Mouse (Mus musculus) T-helper 17 cell (primary cell): ENCODE measurements around the gene Vmn2r89.
"Not testable (repeated sequence)": the region's sequence is repeated elsewhere in the genome, so short reads cannot be mapped to it uniquely, and the experiment has no call there.

ENCODE experiments used
- in situ Hi-C, 2 experiments: fragments of 300-600 bp; cut with MboI, MseI; formaldehyde crosslinking; loops; 1 replicate in 1 of 2; 2 replicates in 1 of 2; pipeline ENCODE4 v1.15.1; 2025; ENCODE audit warnings: high pct_unique_total_duplicates in 2 of 2

Gene Vmn2r89

DNA sequence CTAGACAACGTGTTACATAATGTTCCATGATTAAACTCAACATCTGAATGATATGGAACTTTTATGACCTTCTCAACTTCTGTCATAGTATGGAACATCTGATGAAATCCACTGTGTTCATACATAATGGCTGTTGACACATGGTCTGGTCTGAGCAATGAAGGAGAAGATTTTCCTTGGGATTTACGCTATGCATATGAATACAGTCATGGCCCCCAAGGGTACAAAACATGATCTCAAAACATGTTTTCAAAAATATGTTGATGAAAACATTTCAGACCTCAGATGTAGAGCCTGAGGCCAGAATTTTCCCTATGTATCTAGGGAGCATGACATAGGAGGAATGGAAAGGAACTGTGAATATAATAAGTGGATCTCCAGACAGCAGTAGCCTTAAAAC, at the start of gene Vmn2r89:
Gene Vmn2r89, plus strand, starts transcription at position 301 of the 400 bp plus-strand sequence.
- in situ Hi-C loops, result not testable (repeated sequence)

DNA sequence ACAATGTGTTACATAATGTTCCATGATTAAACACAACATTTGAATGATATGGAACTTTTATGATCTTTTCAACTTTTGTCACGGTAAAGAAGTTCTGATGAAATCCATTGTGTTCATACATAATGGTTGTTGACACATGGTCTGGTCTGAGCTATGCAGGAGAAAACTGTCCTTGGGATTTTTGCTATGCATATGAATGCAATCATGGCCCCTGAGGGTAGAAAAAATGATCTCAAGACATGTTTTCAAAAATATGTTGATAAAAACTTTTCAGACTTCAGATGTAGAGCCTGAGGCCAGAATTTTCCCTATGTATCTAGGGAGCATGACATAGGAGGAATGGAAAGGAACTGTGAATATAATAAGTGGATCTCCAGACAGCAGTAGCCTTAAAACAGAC, 41.1 kb upstream of the Vmn2r89 start, which contains the start of gene Vmn2r88:
Gene Vmn2r88, plus strand, starts transcription at position 301 of the 400 bp plus-strand sequence.
- in situ Hi-C loops, result loop anchor here in 1 of 2 experiments (10.0 kb wide), 1 partner anchor 1136 kb away; no protein-coding TSS in a partner anchor

DNA sequence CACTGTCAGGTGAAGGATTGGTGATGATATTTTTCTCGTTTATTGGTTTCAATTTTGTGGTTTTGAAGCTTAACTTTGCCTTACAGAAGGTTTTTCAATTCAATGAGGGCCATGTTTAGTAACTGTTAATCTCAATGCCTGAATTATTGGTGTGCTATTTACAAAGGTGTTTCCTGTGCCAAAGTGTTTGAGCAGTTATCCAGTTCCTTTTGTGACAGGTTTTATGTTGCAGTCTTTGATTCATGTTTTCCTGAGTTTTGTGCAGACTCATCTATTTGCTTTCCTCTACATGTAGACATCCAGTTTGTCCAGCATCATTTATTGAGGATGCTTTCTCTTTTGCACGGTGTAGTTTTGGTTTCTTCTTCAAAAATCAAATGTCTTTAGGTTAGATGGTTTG, 27.8 kb upstream of the Vmn2r89 start:
- in situ Hi-C loops, result no loop called here

DNA sequence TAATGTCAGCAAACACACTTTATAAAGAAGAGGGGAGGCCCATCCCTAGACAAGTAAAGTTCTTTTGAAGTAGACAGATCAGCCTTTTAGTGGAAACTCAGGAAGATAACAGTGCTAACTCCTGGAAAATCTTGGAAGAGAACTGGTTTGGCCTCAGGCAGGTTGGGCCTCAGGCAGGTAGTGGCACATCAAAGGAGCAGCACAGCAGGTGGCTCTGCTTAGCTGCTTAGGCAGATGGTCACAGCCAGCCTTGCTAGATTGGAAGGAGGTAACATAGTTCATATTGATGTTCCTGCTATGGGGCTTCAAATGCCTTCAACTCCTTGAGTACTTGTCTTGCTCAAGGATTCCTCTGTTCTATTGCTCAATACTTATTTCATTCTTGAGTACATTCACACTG, 21.5 kb upstream of the Vmn2r89 start:
- in situ Hi-C loops, result loop anchor here (5.0 kb wide), 1 partner anchor 48 kb away; no protein-coding TSS in a partner anchor

DNA sequence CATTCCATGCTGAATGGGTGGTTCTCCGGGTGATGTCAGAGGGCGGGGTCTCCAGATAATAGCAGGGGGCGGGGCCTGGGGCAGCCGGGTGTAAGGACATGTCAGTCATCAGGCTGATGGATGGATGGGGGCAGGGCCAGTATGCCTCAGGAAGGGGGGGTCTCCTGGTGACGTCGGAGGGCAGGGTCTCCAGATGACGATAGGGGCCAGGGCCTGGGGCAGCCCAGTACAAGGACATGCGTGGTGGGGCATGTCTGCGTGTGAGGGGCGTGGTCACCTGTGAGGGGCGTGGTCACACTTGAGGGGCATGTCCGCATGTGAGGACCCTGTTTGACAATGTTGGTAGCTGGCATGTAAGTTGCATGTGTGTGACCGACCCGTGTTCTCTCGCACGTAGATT, 17.1 kb upstream of the Vmn2r89 start:
- in situ Hi-C loops, result loop anchor here (5.0 kb wide), 1 partner anchor 52 kb away; no protein-coding TSS in a partner anchor

DNA sequence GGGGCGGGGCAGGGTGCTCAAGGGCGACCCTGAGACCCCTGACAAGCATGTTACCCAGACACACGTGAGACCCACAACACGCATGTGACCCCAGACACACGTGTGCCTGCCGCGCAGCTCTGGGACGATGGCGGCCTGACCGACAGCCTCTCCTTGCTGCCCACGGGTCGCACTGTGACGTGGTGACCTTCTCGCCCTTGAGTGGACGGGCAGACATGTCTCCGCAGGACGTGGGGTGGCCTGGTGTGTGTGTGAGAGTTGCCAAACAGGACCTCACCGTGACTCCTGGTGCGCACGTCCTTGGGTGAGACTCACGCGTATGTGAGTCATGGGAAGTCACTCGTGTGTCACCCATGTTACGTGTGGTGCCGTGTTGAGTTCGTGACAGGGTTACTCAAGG, 16.6 kb upstream of the Vmn2r89 start:
- in situ Hi-C loops, result no loop called here

DNA sequence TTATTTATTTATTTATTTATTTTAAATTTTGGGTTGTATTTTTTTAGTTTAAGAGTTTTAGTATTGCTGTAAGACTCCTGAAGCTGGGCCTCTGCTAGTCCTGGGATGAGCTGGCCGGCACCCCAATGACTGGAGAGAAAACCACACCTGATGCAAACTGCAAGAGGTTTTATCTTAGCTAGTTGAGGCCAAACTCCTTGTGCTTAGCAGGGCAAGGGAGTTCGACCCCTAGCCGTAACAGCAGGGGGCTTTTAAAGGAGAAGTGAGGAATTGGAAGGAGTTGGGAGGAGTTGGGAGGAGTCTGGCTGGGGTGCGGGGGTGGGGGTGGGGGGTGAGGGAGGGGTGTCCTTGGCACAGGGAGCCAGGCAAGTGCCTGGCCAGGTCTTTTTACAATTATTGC, 12.7 kb upstream of the Vmn2r89 start:
- in situ Hi-C loops, result no loop called here

DNA sequence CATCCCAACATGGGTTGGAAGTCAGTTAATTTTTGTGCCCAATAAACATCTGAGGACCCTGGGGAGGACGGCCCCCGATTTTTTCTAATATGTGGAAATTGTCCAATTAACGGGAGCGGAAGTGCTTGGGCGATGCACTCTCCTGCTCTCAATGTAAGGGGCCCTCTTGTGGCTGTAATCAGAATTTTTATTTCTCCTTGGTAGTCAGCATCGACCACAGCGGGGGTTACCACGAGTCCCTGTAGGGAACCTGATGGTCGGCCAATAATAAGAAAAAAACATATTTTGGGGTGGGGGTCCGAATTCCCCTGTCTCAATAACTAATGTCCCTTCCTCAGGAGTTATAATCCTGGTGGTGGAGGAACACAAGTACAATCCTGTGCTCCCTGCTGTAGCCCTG, 28.6 kb downstream of the Vmn2r89 start:
- in situ Hi-C loops, result not testable (repeated sequence)

DNA sequence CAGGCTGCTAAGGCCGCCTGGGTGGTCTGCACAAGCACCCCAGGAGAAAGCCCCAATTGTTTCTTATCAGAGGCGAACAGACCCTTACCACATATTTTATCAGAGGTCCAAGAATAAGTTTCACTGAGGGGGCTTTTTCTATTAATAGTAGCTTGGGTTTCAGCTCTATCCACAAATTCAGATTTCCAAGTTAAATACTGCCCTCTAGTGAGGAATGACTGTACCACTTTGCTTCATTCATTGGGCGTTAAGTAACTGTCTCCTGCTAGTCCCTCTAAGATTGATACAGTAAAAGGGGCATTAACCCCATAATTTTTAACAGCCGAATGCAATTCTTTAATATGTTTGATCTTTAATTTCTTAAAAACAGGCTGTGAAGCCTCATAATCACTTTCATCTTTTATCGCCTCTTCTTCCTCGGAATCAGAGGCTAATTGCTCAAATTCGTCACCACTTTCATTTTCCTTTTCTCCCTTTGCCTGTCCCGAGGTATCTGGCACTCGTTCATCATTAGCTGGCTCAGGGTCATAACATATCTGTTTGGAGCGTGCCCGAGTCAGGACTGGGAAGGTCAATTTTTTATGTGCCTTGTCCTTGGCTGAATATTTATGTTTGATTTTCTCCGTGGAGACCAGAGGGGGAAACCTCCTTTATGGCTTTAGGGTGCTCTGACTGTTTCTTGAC, 29.8 kb downstream of the Vmn2r89 start:
- in situ Hi-C loops, result not testable (repeated sequence)

DNA sequence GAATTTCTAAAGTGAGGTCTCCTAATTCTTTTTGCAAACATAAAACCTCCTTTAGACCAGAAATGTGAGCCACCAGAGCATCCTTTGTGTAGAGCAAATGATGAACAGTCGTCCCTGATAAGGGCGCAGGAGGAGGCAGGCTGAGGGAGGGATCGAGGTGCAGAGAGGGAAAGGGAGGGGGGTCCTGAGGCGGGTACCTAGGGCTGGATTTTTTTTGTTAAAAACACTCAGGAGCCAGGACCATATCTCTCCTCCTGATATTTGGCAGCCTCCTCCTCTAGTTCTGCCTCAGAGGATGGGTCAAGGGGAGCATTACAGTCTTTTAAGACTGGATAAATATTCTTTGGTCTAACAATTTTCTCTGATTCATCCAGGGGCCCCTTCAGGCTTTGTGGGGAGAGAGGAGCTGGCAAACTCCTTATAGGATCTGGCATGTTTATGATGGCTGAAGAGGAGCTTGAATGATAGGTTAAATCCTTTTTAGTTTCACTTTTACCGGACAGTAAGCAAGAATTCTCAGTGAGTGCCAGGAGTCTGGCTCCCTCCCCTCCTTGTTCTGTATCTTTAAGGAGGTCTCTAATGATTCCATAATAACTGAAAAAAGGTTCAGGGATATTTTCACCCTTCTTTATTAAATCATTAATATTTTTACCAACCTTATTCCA, 30.5 kb downstream of the Vmn2r89 start:
- in situ Hi-C loops, result no loop called here

DNA sequence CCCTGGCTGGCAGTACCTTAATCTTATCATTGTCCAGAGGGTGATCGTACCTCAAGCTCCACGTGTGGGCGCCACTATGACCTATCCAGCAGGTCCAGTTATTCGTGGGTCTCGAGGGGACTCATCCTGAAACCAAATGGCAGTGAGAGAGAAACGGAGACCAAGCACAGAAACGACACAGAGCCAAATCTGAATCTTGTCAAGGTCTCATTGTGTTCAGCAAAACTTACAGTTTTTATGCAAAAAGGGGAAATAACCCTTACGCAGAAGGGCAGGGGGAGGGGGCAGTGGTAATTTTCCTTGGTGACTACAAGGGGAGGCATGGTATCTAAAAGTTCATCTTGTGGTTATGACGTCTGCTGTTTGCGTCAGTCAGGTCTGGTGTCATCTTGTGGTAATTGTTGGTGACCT, 31.3 kb downstream of the Vmn2r89 start:
- in situ Hi-C loops, result not testable (repeated sequence)

DNA sequence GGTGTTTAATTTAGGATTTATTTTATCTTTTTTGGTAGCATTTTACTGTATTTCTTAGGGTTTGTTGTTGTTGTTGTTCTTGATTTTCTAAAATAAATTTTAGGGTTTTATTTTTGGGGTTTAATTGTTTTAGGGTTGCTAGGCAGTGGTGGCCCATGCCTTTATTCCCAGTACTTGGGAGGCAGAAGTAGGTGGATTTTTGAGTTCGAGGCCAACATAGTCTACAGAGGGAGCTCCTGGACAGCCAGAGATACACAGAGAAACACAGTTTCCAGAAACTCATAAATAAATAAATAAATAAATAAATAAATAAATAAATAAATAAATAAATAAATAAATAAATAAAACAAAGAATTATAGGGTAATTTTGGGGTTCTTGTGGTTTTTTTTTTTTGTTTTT, 32.0 kb downstream of the Vmn2r89 start:
- in situ Hi-C loops, result no loop called here

DNA sequence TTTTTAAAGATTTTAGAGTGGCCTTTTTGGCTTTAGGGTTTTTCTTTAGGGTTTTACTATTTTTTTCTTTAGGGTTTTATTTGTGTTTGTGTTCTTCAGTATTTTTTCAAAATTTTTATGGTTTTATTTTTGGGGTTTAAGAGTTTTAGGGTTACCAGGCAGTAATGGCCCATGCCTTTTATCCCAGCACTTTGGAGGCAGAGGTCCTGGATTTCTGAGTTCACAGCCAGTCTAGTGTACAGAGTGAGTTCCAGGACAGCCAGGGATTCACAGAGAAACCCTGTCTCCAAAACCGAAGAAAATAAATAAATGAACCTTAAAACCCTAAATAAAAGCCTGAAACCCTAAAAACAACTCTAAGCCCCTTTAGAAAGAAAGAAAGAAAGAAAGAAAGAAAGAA, 34.5 kb downstream of the Vmn2r89 start:
- in situ Hi-C loops, result no loop called here

DNA sequence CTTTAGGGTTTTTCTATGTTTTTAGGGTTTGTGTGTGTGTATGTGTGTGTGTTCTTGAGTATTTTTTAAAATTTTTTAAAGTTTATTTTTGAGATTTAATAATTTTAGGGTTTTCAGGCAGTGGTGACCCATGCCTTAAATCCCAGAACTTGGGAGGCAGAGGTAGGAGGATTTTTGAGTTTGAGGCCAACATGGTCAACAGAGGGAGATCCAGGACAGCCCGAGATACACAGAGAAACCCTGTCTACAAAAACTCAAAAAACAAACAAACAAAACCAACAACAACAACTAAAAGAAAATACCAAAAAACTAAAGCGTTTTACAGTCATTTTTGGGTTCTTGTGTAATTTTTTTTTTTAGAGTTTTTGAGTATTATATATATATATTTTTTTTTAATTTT, 44.1 kb downstream of the Vmn2r89 start:
- in situ Hi-C loops, result no loop called here

DNA sequence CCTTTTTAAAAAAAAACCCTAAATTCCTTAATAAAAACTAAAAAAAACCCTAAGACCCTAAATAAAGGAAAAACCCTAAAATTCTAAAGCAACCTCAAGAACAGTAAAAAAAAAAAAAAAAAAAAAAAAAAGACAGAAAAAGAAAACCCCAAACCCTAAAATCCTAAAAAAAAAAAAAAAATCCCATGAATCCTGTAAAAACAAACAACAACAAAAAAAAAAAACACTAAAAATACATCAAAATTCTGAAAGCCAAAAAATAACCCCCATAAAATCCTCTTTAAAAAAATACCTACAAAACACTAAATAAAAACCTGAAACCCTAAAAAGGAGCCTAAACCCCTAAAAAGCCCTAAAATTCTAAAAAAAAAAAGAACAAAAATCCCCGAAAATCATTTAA, 45.3 kb downstream of the Vmn2r89 start:
- in situ Hi-C loops, result no loop called here

DNA sequence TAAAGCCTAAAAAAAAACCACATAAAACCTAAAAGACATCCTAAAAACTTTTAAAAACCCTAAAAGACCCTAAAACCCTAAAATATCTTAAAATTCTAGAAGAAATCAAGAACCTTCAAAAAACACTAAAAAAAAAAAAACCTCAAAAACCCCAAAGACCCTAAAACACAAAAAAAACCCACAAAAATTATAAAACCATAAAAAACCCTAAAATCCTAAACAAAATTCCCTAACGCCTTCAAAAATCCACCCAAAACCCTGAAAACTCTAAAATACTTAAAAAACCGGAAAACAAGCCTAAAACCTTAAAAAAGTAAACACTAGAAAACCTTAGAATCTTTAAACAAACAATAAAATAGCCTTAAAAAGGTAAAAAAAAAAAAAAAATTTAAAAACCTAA, 46.3 kb downstream of the Vmn2r89 start:
- in situ Hi-C loops, result no loop called here

DNA sequence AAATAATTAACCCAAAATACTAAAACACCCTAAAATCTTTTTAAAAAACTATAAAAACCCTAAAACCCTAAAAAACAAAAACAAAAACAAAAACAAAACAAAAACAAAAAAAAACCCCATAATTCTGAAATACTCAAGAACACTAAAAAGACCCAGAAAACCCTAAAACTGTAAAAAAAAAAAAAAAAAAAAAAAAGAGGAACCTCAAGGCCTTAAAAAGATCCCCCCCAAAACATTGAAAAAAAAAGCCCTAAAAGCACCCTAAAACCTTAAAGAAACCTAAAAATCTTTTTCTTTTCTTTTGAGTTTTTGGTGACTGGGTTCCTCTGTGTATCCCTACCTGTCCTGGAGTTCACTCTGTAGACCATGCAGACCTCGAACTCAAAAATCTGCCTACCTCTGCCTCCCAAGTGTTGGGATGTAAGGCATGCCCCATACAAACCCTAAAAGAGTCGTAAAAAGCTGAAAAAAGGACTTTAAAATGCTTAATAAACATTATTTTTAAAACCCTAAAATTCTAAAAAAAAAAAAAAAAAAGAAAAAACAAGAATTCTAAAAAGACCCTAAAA, 48.1 kb downstream of the Vmn2r89 start:
- in situ Hi-C loops, result loop anchor here in 1 of 2 experiments (10.0 kb wide), 1 partner anchor 595 kb away; no protein-coding TSS in a partner anchor

DNA sequence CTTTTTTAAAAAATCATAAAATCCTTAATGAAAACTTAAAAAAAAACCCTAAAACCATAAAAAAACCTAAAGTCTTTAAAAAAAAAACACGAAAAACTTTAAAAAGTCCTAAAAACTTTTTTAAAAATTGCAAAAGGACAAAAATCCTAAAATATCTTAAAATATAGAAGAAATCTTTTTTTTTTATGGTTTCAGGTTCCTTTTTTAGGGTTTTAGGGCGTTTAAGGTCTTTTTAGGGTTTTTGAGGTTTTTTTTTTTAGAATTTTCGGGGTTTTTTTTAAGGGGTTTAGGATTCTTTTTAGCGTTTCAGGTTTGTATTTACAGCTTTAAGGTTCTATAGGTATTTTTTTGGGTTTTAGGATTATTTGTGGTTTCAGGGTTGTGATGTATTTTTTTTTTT, 48.8 kb downstream of the Vmn2r89 start:
- in situ Hi-C loops, result loop anchor here in 1 of 2 experiments (10.0 kb wide), 1 partner anchor 596 kb away; no protein-coding TSS in a partner anchor

DNA sequence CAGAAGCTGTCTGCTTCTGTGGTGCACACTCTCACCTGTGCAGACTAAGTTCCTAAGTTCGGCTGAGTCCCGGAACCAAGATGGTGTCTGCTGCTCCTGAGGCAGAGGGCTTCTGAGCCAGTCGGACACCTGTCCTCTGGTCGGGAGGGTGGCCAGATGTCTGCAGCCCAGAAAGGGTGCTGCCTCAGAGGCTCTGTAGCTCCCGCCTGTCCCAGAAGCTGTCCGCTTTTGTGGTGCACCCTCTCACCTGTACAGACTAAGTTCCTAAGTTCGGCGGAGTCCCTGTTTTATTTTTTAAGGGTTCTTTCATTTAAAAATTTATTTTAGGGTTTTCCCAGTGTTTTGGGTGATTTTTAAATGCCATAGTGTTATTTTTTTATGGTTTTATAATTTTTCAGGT, 55.8 kb downstream of the Vmn2r89 start:
- in situ Hi-C loops, result loop anchor here in 1 of 2 experiments (10.0 kb wide), 1 partner anchor 603 kb away; no protein-coding TSS in a partner anchor
